Mouse (Mus musculus): ENCODE data around the gene Cdhr3. TPM values are rescaled to one million over a fixed set of nuclear protein-coding genes. Genes with fewer than 3 reads are reported as not detected.
A peak's percentile ranks its signal among the peaks of the same experiment; 100 is the strongest.

The Cdhr3 gene
- total and polyA plus RNA-seq, 2 experiments from 2014 or later = 1.2 TPM; not detected in 1

DNA sequence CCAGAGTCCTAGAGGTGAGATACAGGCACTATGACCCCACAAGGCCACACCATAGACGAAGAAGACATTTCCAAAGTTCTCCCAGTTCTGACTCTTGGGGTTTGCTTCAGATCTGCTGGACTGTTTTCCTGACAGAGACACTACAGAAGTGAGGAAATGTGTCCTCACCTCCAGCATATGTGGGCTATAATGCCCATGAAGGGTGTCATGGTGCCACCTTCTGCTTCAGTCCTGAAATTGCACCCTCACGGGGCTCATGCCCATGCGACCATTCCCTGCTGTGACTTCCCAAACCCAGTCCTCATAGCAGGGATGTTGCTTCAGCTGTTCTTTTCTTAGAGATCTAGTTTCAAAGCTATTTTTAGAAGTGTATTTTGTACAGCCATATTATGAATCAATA, 82.6 kb downstream of the Cdhr3 start:
- Histone ChIP-seq H3K27me3 (ENCODE audit: control insufficient read depth, insufficient read depth, low read length) (no peaks in the 10 kb centered on the region), H3K9me3 (replicated peaks; ENCODE audit: control insufficient read depth, low read length) (no peaks in the 10 kb centered on the region), H3K36me3 (replicated peaks; ENCODE audit: control insufficient read depth, insufficient read depth, low read length) (no peaks in the 10 kb centered on the region), H3K27ac (ENCODE audit: low read depth) (no peak overlapping the region), H3K9ac (replicated peaks; ENCODE audit: low read depth, low read length) (no peak overlapping the region), H3K4me1 (ENCODE audit: control insufficient read depth, insufficient read depth) (no peaks in the 10 kb centered on the region; the same call in 1 of the 2 replicates), H3K4me3 (ENCODE audit: low read depth, low read length) (no peak overlapping the region), H3K4me2 (ENCODE audit: low read depth, low read length) (no peak overlapping the region)
- ATAC-seq (ENCODE audit: insufficient read depth, low read depth) (peak; percentile 72), DNase-seq (ENCODE audit: low spot score) (peak; percentile 59)
- TF ChIP-seq CTCF (IDR thresholded peaks at IDR 0.05; ENCODE audit: low read depth) (peak; percentile 86), EP300 (IDR thresholded peaks at IDR 0.05; ENCODE audit: low read depth) (no peak)
- 24% methylated on average over 3 of the region's 3 CpGs for WGBS

GRCm38 (mm10) chr12:33009206-33009966, 83.3 kb downstream of the Cdhr3 start:
- Histone ChIP-seq H3K36me3 (replicated peaks; ENCODE audit: control insufficient read depth, insufficient read depth, low read length) (no peaks in the 10 kb centered on the region), H3K9ac (replicated peaks; ENCODE audit: low read depth, low read length) (no peak overlapping the region), H3K4me2 (ENCODE audit: low read depth, low read length) (no peak overlapping the region), H3K27ac (ENCODE audit: low read depth) (no peak overlapping the region), H3K4me1 (ENCODE audit: control insufficient read depth, insufficient read depth) (no peaks in the 10 kb centered on the region; the same call in 1 of the 2 replicates), H3K4me3 (ENCODE audit: low read depth, low read length) (no peak overlapping the region), H3K27me3 (ENCODE audit: control insufficient read depth, insufficient read depth, low read length) (no peaks in the 10 kb centered on the region), H3K9me3 (replicated peaks; ENCODE audit: control insufficient read depth, low read length) (no peaks in the 10 kb centered on the region)
- TF ChIP-seq CTCF (IDR thresholded peaks at IDR 0.05; ENCODE audit: low read depth) (no peak), EP300 (IDR thresholded peaks at IDR 0.05; ENCODE audit: low read depth) (no peak)
- ATAC-seq (ENCODE audit: insufficient read depth, low read depth) = no peak
- WGBS = 92% methylated on average over 6 of the region's 6 CpGs
- DNase-seq (ENCODE audit: low spot score) = no peak

DNA sequence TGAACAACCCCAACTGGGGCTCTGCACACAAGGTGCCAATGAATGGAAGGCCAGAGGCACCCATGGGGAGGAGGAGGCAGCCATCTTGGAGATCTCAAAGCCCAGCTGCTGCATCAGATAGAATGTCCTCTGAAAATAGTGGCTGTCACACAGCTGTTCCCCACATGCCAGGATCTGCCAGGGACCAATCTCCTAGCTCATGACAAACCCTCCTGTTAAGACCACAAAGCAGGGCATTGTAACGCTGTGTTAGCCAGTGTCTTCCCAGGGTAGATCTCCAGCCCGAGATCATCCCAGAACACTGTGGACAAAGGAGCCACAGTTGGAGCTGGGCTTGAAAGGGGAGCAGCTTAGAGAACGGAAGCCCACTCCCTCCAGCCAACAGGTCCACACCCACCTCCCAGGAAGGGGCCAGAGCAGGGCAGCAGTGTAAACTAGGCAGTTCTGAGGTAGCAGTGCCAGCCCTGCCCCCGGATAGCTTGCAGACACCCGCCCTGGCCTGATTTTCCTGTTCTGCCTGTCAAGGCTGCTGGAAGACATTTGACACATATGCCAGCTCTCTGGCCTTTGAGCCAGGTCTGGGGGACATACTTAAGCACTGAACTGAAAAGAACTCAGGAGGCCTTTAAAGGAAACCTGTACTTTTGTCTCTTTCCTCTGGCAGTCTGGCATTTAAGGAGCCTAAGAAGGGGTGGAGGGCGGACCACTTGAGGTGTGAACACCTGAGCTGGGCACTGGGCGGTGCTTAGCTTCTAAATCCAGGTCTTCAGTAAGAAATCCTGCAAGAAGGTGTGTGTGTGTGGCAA, 84.2 kb downstream of the Cdhr3 start:
- WGBS = 61% methylated on average over 7 of the region's 7 CpGs
- Histone ChIP-seq H3K9ac (replicated peaks; ENCODE audit: low read depth, low read length) (no peak overlapping the region), H3K27ac (ENCODE audit: low read depth) (no peak overlapping the region), H3K4me3 (ENCODE audit: low read depth, low read length) (no peak overlapping the region), H3K4me2 (ENCODE audit: low read depth, low read length) (no peak overlapping the region), H3K36me3 (replicated peaks; ENCODE audit: control insufficient read depth, insufficient read depth, low read length) (no peaks in the 10 kb centered on the region), H3K9me3 (replicated peaks; ENCODE audit: control insufficient read depth, low read length) (no peaks in the 10 kb centered on the region), H3K27me3 (ENCODE audit: control insufficient read depth, insufficient read depth, low read length) (no peaks in the 10 kb centered on the region), H3K4me1 (ENCODE audit: control insufficient read depth, insufficient read depth) (no peaks in the 10 kb centered on the region; the same call in 1 of the 2 replicates)
- DNase-seq (ENCODE audit: low spot score) (no peak), ATAC-seq (ENCODE audit: insufficient read depth, low read depth) (no peak)
- TF ChIP-seq CTCF (IDR thresholded peaks at IDR 0.05; ENCODE audit: low read depth) = no peak
- TF ChIP-seq EP300 (IDR thresholded peaks at IDR 0.05; ENCODE audit: low read depth) = no peak

GRCm38 (mm10) chr12:33007176-33007575, 85.5 kb downstream of the Cdhr3 start:
- 89% methylated on average over 2 of the region's 2 CpGs for WGBS
- no peak for TF ChIP-seq EP300 (IDR thresholded peaks at IDR 0.05; ENCODE audit: low read depth)
- TF ChIP-seq CTCF (IDR thresholded peaks at IDR 0.05; ENCODE audit: low read depth) = no peak
- no peak for DNase-seq (ENCODE audit: low spot score)
- Histone ChIP-seq H3K27ac (ENCODE audit: low read depth) (no peak overlapping the region), H3K4me2 (ENCODE audit: low read depth, low read length) (no peak overlapping the region), H3K36me3 (replicated peaks; ENCODE audit: control insufficient read depth, insufficient read depth, low read length) (no peaks in the 10 kb centered on the region), H3K9ac (replicated peaks; ENCODE audit: low read depth, low read length) (no peak overlapping the region), H3K9me3 (replicated peaks; ENCODE audit: control insufficient read depth, low read length) (no peaks in the 10 kb centered on the region), H3K27me3 (ENCODE audit: control insufficient read depth, insufficient read depth, low read length) (no peaks in the 10 kb centered on the region), H3K4me3 (ENCODE audit: low read depth, low read length) (no peak overlapping the region), H3K4me1 (ENCODE audit: control insufficient read depth, insufficient read depth) (no peaks in the 10 kb centered on the region; the same call in 1 of the 2 replicates)
- no peak for ATAC-seq (ENCODE audit: insufficient read depth, low read depth)

DNA sequence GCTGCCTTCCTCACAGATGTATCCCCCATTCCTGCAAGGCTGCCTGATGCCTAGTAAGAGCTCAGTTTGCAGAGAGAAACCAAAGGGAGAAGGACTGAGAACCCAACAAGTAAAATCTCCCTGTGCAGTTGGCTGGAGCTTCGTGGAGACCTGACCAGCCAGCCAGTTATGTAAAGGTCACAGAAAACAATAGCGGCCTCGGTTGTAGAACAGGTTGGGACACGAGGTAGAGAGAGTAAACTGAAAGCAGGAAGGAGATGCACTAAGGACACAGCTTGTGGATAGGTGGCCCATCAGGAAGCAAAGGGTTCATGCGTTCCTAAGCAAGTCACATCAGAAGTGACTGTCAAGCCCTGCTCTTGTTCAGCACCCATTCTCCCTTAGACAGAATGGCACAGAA, 86.8 kb downstream of the Cdhr3 start:
- Histone ChIP-seq H3K36me3 (replicated peaks; ENCODE audit: control insufficient read depth, insufficient read depth, low read length) (no peaks in the 10 kb centered on the region), H3K9ac (replicated peaks; ENCODE audit: low read depth, low read length) (no peak overlapping the region), H3K27ac (ENCODE audit: low read depth) (no peak overlapping the region), H3K4me2 (ENCODE audit: low read depth, low read length) (no peak overlapping the region), H3K9me3 (replicated peaks; ENCODE audit: control insufficient read depth, low read length) (no peaks in the 10 kb centered on the region), H3K4me1 (ENCODE audit: control insufficient read depth, insufficient read depth) (no peaks in the 10 kb centered on the region; the same call in 1 of the 2 replicates), H3K27me3 (ENCODE audit: control insufficient read depth, insufficient read depth, low read length) (no peaks in the 10 kb centered on the region), H3K4me3 (ENCODE audit: low read depth, low read length) (no peak overlapping the region)
- no peak for TF ChIP-seq CTCF (IDR thresholded peaks at IDR 0.05; ENCODE audit: low read depth)
- no peak for TF ChIP-seq EP300 (IDR thresholded peaks at IDR 0.05; ENCODE audit: low read depth)
- WGBS = 65% methylated on average over 5 of the region's 5 CpGs
- no peak for DNase-seq (ENCODE audit: low spot score)
- no peak for ATAC-seq (ENCODE audit: insufficient read depth, low read depth)
